ENCODE assay signal across 14 mouse cellular contexts in the genomic region with DNA sequence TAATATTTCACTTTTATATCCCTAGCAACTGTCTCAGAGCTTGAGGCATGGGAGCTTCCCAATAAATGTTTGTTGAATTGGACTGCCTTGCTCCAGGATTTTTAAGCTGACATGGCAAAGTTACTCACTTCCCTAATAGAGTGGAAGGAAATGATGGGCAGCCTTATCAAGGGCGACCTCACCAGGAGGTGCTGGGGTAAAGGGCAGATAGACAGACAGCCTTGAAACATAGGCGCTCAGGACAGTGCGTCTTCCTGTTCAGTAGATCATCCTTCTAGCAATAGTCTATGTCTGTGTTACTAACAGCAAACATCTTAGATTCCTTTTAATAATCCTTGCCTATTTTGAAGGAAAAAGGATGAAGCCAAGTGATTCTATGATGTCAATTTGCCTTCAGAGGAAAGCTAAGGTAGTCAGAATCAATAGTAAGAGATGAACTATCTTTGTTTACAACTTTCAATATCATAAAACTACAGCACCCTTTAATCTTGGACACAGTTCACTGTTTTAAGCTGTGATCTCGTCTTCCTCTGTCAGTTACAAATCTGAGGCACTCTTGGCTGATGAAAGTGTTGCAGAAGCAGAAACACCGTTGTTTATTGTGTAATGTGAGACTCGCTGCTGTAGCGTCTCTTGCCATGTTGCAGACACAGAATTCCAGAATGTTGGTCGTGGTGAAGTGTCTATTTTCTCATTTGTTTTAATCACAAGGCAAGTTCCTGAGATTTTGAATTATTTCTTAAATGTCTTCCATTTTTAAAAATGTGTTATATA.
"Had no signal": no experiment of that assay in that cellular context is flagged by ENCODE, and none has a peak within 500 bp of the region (broad histone marks: within the 10 kb centered on the region; RNA-seq: fewer than 3 reads in every experiment).

No protein-coding gene starts in this region.

- ATAC-seq: intestine, postnatal 0 days; lung, postnatal 0 days; midbrain, embryonic 13.5 days had no signal

- H3K9ac ChIP-seq: limb, embryonic 12.5 days; midbrain, embryonic 13.5 days; neural tube, embryonic 12.5 days had no signal

- H3K4me3 ChIP-seq: limb, embryonic 12.5 days; midbrain, embryonic 13.5 days; neural tube, embryonic 12.5 days had no signal

- H3K36me3 ChIP-seq: limb, embryonic 12.5 days; midbrain, embryonic 13.5 days; neural tube, embryonic 12.5 days had no signal

- H3K9me3 ChIP-seq: limb, embryonic 12.5 days; midbrain, embryonic 13.5 days; neural tube, embryonic 12.5 days had no signal

- H3K27me3 ChIP-seq: limb, embryonic 12.5 days; midbrain, embryonic 13.5 days; neural tube, embryonic 12.5 days had no signal

- H3K27ac ChIP-seq: limb, embryonic 12.5 days; midbrain, embryonic 13.5 days; neural tube, embryonic 12.5 days had no signal

- DNase-seq: kidney, adult 8-10 months; kidney, postnatal 25 days; lung, adult 2 months; lung, postnatal 36 days; retina, postnatal 1 day; right cerebral cortex, postnatal 4 days; spleen, adult 18-20 months; thymus, adult 18-20 months; thymus, postnatal 25 days had no signal

- H3K4me2 ChIP-seq: limb, embryonic 12.5 days; midbrain, embryonic 13.5 days; neural tube, embryonic 12.5 days had no signal
